Mouse (Mus musculus) liver, embryonic 14.5 days (tissue): ENCODE results near the gene Zmym1. TPM values are rescaled to one million over a fixed set of nuclear protein-coding genes. Genes with fewer than 3 reads are reported as not detected.
"Not testable (repeated sequence)": the region's sequence is repeated elsewhere in the genome, so short reads cannot be mapped to it uniquely, and the experiment has no call there.

Experiments used
- ATAC-seq: fragments of 200-750 bp; cut with Nextera tagmentation; 2 replicates; pipeline ENCODE4 v1.8.0; 2017; ENCODE audit warnings: moderate number of reproducible peaks, mild to moderate bottlenecking, moderate library complexity; ENCODE audit not compliant: insufficient read depth
- DNase-seq, 3 experiments: peaks; one replicate each; pipeline ENCODE4 v3.0.0-alpha.2; 2012 to 2013; ENCODE audit warnings: low read depth in 3 of 3, low spot score in 3 of 3
- H3K27ac ChIP-seq: fragments of 300-500 bp; sonication (generic); 2 replicates; pipeline ENCODE4 v1.5.1; 2014; ENCODE audit warnings: moderate library complexity, mild to moderate bottlenecking, control low read depth, inconsistent platforms
- H3K27me3 ChIP-seq: fragments of 300-500 bp; sonication (generic); 2 replicates; pipeline ENCODE4 v1.6.1; 2014; ENCODE audit warnings: mild to moderate bottlenecking, low read length, moderate library complexity; ENCODE audit not compliant: control insufficient read depth, insufficient read depth
- H3K36me3 ChIP-seq: fragments of 300-500 bp; sonication (generic); replicated peaks from 2 replicates; pipeline ENCODE4 v1.6.1; 2014; ENCODE audit warnings: low read depth; ENCODE audit not compliant: control insufficient read depth, insufficient read depth
- H3K4me1 ChIP-seq, 2 experiments: fragments of 200-500 bp in 1 of 2; fragments of 300-500 bp in 1 of 2; sonication (generic) in 1 of 2; replicated peaks; 2 replicates each; pipeline ENCODE4 v1.6.1; 2012 to 2014; ENCODE audit warnings: antibody characterized with exemption in 1 of 2, inconsistent platforms in 1 of 2, low read length in 1 of 2; ENCODE audit not compliant: control insufficient read depth in 2 of 2, insufficient read depth in 2 of 2
- H3K4me2 ChIP-seq: fragments of 300-500 bp; sonication (generic); 2 replicates; pipeline ENCODE4 v1.6.1; 2014; ENCODE audit warnings: low read depth, mild to moderate bottlenecking, control low read depth, moderate library complexity
- H3K4me3 ChIP-seq, 2 experiments: fragments of 200-500 bp in 1 of 2; fragments of 300-500 bp in 1 of 2; sonication (generic) in 1 of 2; 2 replicates each; pipeline ENCODE4 v1.5.1; 2012 to 2014; ENCODE audit warnings: low read depth in 2 of 2, low read length in 2 of 2, mild to moderate bottlenecking in 2 of 2, control low read depth in 1 of 2, inconsistent platforms in 1 of 2, moderate library complexity in 1 of 2; ENCODE audit not compliant: insufficient read depth in 1 of 2
- H3K9ac ChIP-seq: fragments of 300-500 bp; sonication (generic); replicated peaks from 2 replicates; pipeline ENCODE4 v1.6.1; 2014; ENCODE audit warnings: mild to moderate bottlenecking, control low read depth, moderate library complexity
- H3K9me3 ChIP-seq: fragments of 300-500 bp; sonication (generic); 2 replicates; pipeline ENCODE4 v1.6.1; 2016; ENCODE audit warnings: low read length, mixed read lengths; ENCODE audit not compliant: control insufficient read depth
- CTCF ChIP-seq: IDR thresholded peaks from 2 replicates; pipeline ENCODE4 v1.5.1; 2016; ENCODE audit warnings: antibody characterized with exemption, low read depth, control low read depth
- EP300 ChIP-seq: IDR thresholded peaks from 2 replicates; pipeline ENCODE4 v1.6.1; 2016; ENCODE audit warnings: antibody characterized with exemption, low read depth
- WGBS: fragments of 180-500 bp; shearing (Covaris S2); extraction: QIAGEN DNeasy Blood & Tissue Kit; methylation state at CpG from one replicate; pipeline ENCODE4 v1.1.7; 2014; ENCODE audit not compliant: insufficient replicate concordance; 5-methylcytosine and 5-hydroxymethylcytosine counted together
- polyA plus RNA-seq, 2 experiments: library from polyadenylated mRNA; depleted of rRNA in 1 of 2; stranded (reverse) in 1 of 2; unstranded in 1 of 2; fragments of >200 nt; fragmentation: Nextera tagmentation in 1 of 2; extraction: Ambion mirVana in 1 of 2; gene quantifications; 2 replicates each; pipeline versions ENCODE4 v1.2.1 to v1.2.3; 2012 to 2014

Gene Zmym1
- polyA plus RNA-seq, 2 experiments = 4.0 to 10.2 TPM

GRCm38 (mm10) chr4:127005113-127005936, 55.6 kb downstream of the Zmym1 start:
- Histone ChIP-seq H3K4me3 (peak overlapping the region in 1 of 2 experiments; percentile 13; a peak in 1 of 4 replicates), H3K36me3 (no peaks in the 10 kb centered on the region), H3K4me2 (peak overlapping the region; percentile 47), H3K4me1 (no peaks in the 10 kb centered on the region; a peak in 1 of 4 replicates), H3K27ac (no peak overlapping the region), H3K27me3 (no peaks in the 10 kb centered on the region; the same call in 1 of the 2 replicates), H3K9ac (no peak overlapping the region), H3K9me3 (no peaks in the 10 kb centered on the region)
- no peak for DNase-seq
- no peak for ATAC-seq
- WGBS = 24% methylated on average over 25 of the region's 25 CpGs
- no peak for TF ChIP-seq CTCF
- no peak for TF ChIP-seq EP300

GRCm38 (mm10) chr4:127004384-127004783, 56.6 kb downstream of the Zmym1 start:
- no peak overlapping the region for H3K4me2 ChIP-seq
- H3K9me3 ChIP-seq = no peaks in the 10 kb centered on the region
- no peak overlapping the region for H3K4me3 ChIP-seq
- H3K27me3 ChIP-seq = no peaks in the 10 kb centered on the region; the same call in 1 of the 2 replicates
- no peak for ATAC-seq
- no peaks in the 10 kb centered on the region for H3K36me3 ChIP-seq
- no peak overlapping the region for H3K27ac ChIP-seq
- TF ChIP-seq EP300 = no peak
- no peak for DNase-seq
- WGBS = 60% methylated on average over 3 of the region's 3 CpGs
- H3K4me1 ChIP-seq = no peaks in the 10 kb centered on the region; a peak in 1 of 4 replicates
- no peak overlapping the region for H3K9ac ChIP-seq

- TF ChIP-seq EP300 (no peak), CTCF (no peak)
- Histone ChIP-seq H3K4me2 (no peak overlapping the region), H3K27ac (no peak overlapping the region), H3K27me3 (no peaks in the 10 kb centered on the region; the same call in 1 of the 2 replicates), H3K4me3 (no peak overlapping the region), H3K9ac (no peak overlapping the region), H3K36me3 (no peaks in the 10 kb centered on the region), H3K4me1 (no peaks in the 10 kb centered on the region; a peak in 1 of 4 replicates), H3K9me3 (no peaks in the 10 kb centered on the region)
- no peak for ATAC-seq
- no peak for DNase-seq
- 40% methylated on average over 8 of the region's 8 CpGs for WGBS
These were observed 60.3 kb downstream of the Zmym1 start for GRCm38 (mm10) chr4:127000601-127001105.

- not testable (repeated sequence) for DNase-seq, ATAC-seq, H3K27me3 ChIP-seq, H3K4me1 ChIP-seq, H3K9me3 ChIP-seq, H3K36me3 ChIP-seq, H3K4me2 ChIP-seq, H3K9ac ChIP-seq, H3K4me3 ChIP-seq, H3K27ac ChIP-seq
- 81% methylated on average over 16 of the region's 16 CpGs for WGBS
These were observed 61.6 kb downstream of the Zmym1 start for GRCm38 (mm10) chr4:126999372-126999771.

Other genes with a start within 250 kb of the Zmym1 start
- 2.3 and 2.8 TPM in 2 replicates for gene Zmym4, start 93.0 kb downstream of the Zmym1 start, polyA plus RNA-seq (2012; rRNA removed)
- 2.6 and 3.2 TPM in 2 replicates for gene Zmym4, start 93.0 kb downstream of the Zmym1 start, polyA plus RNA-seq (2014; fragmentation: Nextera tagmentation; extraction: Ambion mirVana)
- gene Sfpq, start 39.8 kb downstream of the Zmym1 start, polyA plus RNA-seq (2012; rRNA removed) = 36.8 and 89.3 TPM in 2 replicates
- gene Sfpq, start 39.8 kb downstream of the Zmym1 start, polyA plus RNA-seq (2014; fragmentation: Nextera tagmentation; extraction: Ambion mirVana) = 34.6 and 35.5 TPM in 2 replicates
- gene Zmym6, start 16.2 kb upstream of the Zmym1 start, polyA plus RNA-seq (2012; rRNA removed) = 3.1 and 3.7 TPM in 2 replicates
- 1.9 TPM in 2 replicates for gene Zmym6, start 16.2 kb upstream of the Zmym1 start, polyA plus RNA-seq (2014; fragmentation: Nextera tagmentation; extraction: Ambion mirVana)
- gene Tmem35b, start 62.5 kb upstream of the Zmym1 start, polyA plus RNA-seq (2012; rRNA removed) = 3.2 and 3.4 TPM in 2 replicates
- gene Tmem35b, start 62.5 kb upstream of the Zmym1 start, polyA plus RNA-seq (2014; fragmentation: Nextera tagmentation; extraction: Ambion mirVana) = 7.9 and 8.7 TPM in 2 replicates
- gene Dlgap3, start 108.1 kb upstream of the Zmym1 start, polyA plus RNA-seq (2012; rRNA removed) = 0.28 and 0.32 TPM in 2 replicates
- gene Dlgap3, start 108.1 kb upstream of the Zmym1 start, polyA plus RNA-seq (2014; fragmentation: Nextera tagmentation; extraction: Ambion mirVana) = 0.23 and 0.24 TPM in 2 replicates
- 11.9 and 14.5 TPM in 2 replicates for gene Smim12, start 182.6 kb upstream of the Zmym1 start, polyA plus RNA-seq (2012; rRNA removed)
- gene Smim12, start 182.6 kb upstream of the Zmym1 start, polyA plus RNA-seq (2014; fragmentation: Nextera tagmentation; extraction: Ambion mirVana) = 25.7 and 27.5 TPM in 2 replicates